Mouse (Mus musculus) kidney, adult 8-10 months (tissue): ENCODE measurements at regions not wholly inside any gene's neighbourhood (a gene's known extent, or its start where the extent isn't known, plus 50 kb on each side); places are given as distances from the start of the nearest gene placed in this dataset.
A peak's percentile ranks its signal among the peaks of the same experiment; 100 is the strongest.

Source experiments
- DNase-seq, 2 experiments: peaks; one replicate each; pipeline ENCODE4 v3.0.0; 2022

- DNase-seq: peak in 1 of 2 experiments; percentile 11
Measured at GRCm38 (mm10) chr2:28287210-28287860, 94.5 kb downstream of the Olfm1 start.

- DNase-seq: no peak
Measured at GRCm38 (mm10) chr2:28289339-28289738, 96.5 kb downstream of the Olfm1 start.

GRCm38 (mm10) chr2:28289860-28290471 lies 97.2 kb downstream of the Olfm1 start:
- DNase-seq: no peak

- DNase-seq: peak; percentile 23 to 31
Measured at GRCm38 (mm10) chr2:28294509-28294908, 101.7 kb downstream of the Olfm1 start.

GRCm38 (mm10) chr2:28296183-28296582 lies 103.4 kb downstream of the Olfm1 start:
- no peak for DNase-seq

DNA sequence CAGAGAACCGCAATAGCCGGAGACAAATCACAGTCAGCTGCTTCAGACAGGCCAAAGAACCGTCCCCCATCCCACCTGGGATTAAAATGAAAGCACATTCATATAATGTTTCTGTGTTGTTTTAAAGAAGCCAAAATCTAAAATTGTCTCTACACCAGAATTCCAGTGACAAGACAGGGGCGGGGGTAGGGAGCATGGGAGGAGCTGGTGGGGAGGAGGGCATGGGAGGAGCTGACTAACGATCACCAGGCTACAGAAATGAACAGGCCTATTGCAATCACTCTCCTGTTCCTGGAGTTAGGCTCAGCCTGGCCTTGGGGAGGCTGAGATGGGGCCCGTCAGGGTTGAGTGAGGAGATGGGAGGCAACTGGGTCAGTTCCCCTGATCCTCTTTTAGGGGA lies 105.9 kb downstream of the Olfm1 start:
- no peak for DNase-seq

DNA sequence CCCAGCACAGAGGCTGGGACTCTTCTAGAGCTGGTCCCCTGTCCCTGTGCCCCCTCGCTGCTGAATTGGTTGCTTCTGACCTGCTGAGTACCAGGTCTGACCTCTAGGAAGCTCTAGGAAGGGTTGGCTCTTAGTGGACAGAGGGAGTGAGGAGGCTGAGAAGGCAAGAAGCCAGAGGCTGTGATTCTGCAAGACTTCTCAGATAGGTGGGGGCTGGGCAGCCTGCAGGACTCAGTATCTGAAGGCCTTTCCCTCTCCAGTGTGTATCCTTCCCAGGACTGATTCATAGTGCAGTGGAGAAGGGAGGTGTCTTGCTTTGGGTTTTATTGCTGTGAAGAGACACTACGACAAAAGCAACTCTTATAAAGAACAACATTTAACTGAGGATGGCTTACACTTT lies 106.6 kb downstream of the Olfm1 start:
- no peak for DNase-seq

- DNase-seq: no peak
Measured at GRCm38 (mm10) chr2:28301313-28301712, 108.5 kb downstream of the Olfm1 start.

- no peak for DNase-seq
Measured at GRCm38 (mm10) chr2:28303936-28304335, 111.1 kb downstream of the Olfm1 start.

DNA sequence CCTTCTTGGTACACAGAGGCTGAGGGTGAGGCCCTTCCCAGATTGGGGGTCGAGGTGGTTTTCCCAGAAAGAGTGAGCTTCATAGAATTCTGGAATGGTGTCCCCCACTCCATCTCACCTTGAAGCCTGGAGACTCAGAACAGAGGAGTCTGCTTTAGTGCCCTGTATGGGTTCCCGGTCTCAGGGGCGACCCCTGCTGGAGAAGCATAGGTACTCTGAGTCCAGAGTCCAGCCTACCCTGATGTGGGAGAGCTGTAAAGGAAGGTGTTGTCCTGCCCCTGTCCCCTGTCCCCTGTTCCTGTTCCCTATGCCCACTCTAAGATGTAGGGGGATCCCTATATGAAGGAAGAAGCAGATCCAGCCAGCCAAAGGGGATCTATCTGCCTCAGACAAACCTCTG lies 111.9 kb downstream of the Olfm1 start:
- DNase-seq: peak; percentile 19 to 42

GRCm38 (mm10) chr2:28309122-28309521 lies 116.3 kb downstream of the Olfm1 start:
- no peak for DNase-seq

DNA sequence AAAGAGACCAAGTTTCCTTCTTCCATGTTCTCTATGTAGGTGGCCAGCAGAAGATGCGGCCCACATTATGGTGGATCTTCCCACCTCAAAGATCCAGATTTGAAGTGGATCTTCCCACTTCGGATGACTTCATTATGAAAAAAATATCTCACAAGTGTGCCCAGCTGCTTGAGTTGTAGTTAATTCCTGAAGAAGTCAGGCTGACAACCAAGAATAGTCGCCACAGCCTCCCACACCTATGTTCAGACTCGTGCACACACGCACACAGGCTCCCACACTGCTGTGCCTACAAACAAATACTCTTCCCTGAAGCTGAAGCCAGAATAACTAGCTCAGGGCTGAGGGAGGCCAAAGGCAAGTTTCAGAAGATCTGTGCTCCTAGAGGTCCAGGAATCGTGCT lies 119.4 kb downstream of the Olfm1 start:
- no peak for DNase-seq

- DNase-seq: no peak
Measured at GRCm38 (mm10) chr2:28325502-28325901, 121.1 kb upstream of the Ppp1r26 start.

GRCm38 (mm10) chr2:28326056-28326455 lies 120.5 kb upstream of the Ppp1r26 start:
- DNase-seq: no peak

- DNase-seq: no peak
Measured at GRCm38 (mm10) chr2:28326682-28327081, 119.9 kb upstream of the Ppp1r26 start.

DNA sequence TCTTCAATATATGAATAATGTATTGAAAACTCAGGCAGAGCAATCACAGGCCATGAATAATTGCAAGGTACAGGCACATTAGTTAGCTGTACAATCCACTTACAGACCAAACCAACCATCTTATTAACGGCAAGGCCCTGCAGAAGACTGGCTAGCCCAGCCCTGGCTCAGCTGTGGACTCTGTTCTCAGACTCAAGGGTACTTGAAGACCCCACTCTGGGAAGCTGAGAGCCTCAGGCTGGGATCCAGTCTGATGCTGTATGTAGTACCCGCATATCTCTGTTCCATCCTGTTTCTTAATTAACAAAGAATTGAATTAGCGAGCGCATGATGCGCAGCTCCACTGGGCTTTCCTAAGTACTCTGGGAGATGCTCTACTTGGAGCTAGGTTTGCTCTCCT lies 117.5 kb upstream of the Ppp1r26 start:
- DNase-seq: no peak

DNA sequence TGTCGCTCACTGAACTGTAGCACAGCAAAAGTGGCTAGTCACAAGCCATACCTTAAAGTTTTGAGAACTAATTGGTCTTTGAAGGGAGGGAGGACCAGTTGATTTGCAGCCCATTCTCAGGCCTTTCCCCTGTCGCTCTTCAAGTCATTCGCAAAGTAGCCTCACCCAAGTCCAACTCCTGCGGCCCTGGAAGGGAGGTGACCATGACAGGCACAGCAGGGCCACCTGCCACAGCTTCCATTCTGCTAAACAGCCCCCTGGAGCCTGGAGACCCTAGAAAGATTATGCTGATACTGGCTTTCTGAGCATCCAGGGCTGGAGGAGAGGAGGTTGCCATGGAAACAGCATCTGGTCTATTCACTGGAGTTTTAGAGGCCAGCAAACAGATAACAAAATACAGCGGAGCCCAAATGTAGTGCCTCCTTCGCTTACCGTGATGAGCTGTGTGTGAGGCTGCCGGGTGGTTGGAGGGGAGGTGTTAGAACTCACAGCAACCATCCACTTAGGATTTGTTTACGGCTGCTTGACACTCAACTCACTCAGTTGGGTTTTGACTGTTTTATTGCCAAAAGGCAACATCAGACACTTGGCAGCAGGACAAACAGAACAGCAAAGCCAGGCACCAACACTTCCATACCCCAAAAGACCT lies 111.3 kb upstream of the Ppp1r26 start:
- DNase-seq: no peak

GRCm38 (mm10) chr2:28335810-28336209 lies 110.8 kb upstream of the Ppp1r26 start:
- DNase-seq: no peak

GRCm38 (mm10) chr2:28336349-28337309 lies 110.0 kb upstream of the Ppp1r26 start:
- no peak for DNase-seq

GRCm38 (mm10) chr2:28337561-28337960 lies 109.0 kb upstream of the Ppp1r26 start:
- no peak for DNase-seq

DNA sequence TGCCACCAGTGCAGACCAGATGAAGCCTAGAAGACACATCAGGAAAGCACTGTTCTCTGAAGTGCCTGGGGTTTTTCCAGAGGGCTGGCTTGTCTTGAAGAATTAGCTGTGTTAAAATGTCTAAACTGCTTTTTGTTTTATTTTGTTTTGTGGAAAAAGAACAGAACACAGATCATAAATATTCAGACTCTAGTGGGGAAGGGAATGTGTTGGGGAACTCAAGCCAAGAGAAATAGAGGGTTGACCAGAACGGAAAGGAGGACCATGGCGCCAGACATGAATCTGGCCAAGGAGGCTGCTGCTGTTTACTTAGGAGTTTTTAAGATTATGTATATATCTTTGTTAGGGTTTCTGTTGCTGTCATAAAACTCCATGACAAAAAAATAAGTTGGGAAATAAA lies 105.3 kb upstream of the Ppp1r26 start:
- peak in 1 of 2 experiments; percentile 12 for DNase-seq

- DNase-seq: no peak
Measured at GRCm38 (mm10) chr2:28348453-28348852, 98.1 kb upstream of the Ppp1r26 start.

GRCm38 (mm10) chr2:28349911-28350310 lies 96.7 kb upstream of the Ppp1r26 start:
- no peak for DNase-seq
